Comparison of ENCODE assay signal across 8 mouse cellular contexts in genomic region chr6:47740216-47740615, GRCm38 (mm10).
DNase-seq lines count a peak whose midpoint lies in the region; ATAC-seq and TF ChIP-seq lines count a peak whose summit lies in the region.
"Not testable (repeated sequence)": the region's sequence is repeated elsewhere in the genome, so short reads cannot be mapped to it uniquely, and the experiment has no call there.

No protein-coding gene starts in this region.

- intact Hi-C loops in left cerebral cortex, adult 2 months (cut with DNase I): not testable (repeated sequence)

- peak; percentile 46 for DNase-seq in MEL (ENCODE audit: low read depth, low spot score)
- peak; percentile 48 to 60 for DNase-seq in cerebellum, postnatal 25 days
- DNase-seq in hindbrain, embryonic 14.5 days (ENCODE audit: low spot score); left cerebral cortex, adult 2 months (ENCODE audit: extremely low spot score in 1 of 2, low spot score in 2 of 2): not testable (repeated sequence)
- peak; percentile 20 for DNase-seq in thymus, postnatal 14 days

- ATAC-seq in forebrain, embryonic 16.5 days; hindbrain, embryonic 14.5 days (ENCODE audit: low FRiP score); lung, embryonic 16.5 days (ENCODE audit: low read depth); neural tube, embryonic 14.5 days (ENCODE audit: low read depth): not testable (repeated sequence)

- WGBS in forebrain, embryonic 16.5 days: 9% methylated on average over 14 of the region's 47 CpGs
- WGBS in hindbrain, embryonic 14.5 days: 12% methylated on average over 11 of the region's 47 CpGs
- WGBS in lung, embryonic 16.5 days: 4% methylated on average over 15 of the region's 47 CpGs
- 3% methylated on average over 16 of the region's 47 CpGs for WGBS in neural tube, embryonic 14.5 days

- not testable (repeated sequence) for TF ChIP-seq RAD21 in MEL (IDR thresholded peaks at IDR 0.05; ENCODE audit: low read depth, low read length)

- H3K9ac ChIP-seq in MEL (ENCODE audit: control insufficient read depth, low read depth, low read length, poor library complexity, severe bottlenecking): peak overlapping the region; percentile 48
- not testable (repeated sequence) for H3K9ac ChIP-seq in forebrain, embryonic 16.5 days (replicated peaks; ENCODE audit: low read depth, low read length); hindbrain, embryonic 14.5 days; lung, embryonic 16.5 days (ENCODE audit: low read length); neural tube, embryonic 14.5 days (replicated peaks; ENCODE audit: low read depth, low read length)

- not testable (repeated sequence) for H3K4me1 ChIP-seq in MEL (ENCODE audit: control insufficient read depth in 1 of 2, insufficient read depth in 2 of 2, low read length in 2 of 2); forebrain, embryonic 16.5 days (replicated peaks; ENCODE audit: control insufficient read depth, insufficient read depth, low read length); hindbrain, embryonic 14.5 days (replicated peaks; ENCODE audit: control insufficient read depth, insufficient read depth, low read length); lung, embryonic 16.5 days (replicated peaks; ENCODE audit: control insufficient read depth, insufficient read depth, low read length); neural tube, embryonic 14.5 days (ENCODE audit: control insufficient read depth, insufficient read depth, low read length)

- not testable (repeated sequence) for H3K9me3 ChIP-seq in MEL (replicated peaks; ENCODE audit: insufficient read depth, low read length); forebrain, embryonic 16.5 days (ENCODE audit: control insufficient read depth, low read length); hindbrain, embryonic 14.5 days (ENCODE audit: control insufficient read depth, low read length); lung, embryonic 16.5 days (ENCODE audit: control insufficient read depth, low read length); neural tube, embryonic 14.5 days (ENCODE audit: control insufficient read depth, low read length)

- TF ChIP-seq EP300 in MEL (IDR thresholded peaks at IDR 0.05; ENCODE audit: low read depth in 1 of 2, low read length in 2 of 2): not testable (repeated sequence)

- H3K4me2 ChIP-seq in forebrain, embryonic 16.5 days (ENCODE audit: low read length): peak overlapping the region; percentile 35; the same call in 1 of the 2 replicates
- H3K4me2 ChIP-seq in hindbrain, embryonic 14.5 days (replicated peaks): peak overlapping the region; percentile 38
- peak overlapping the region; percentile 53 for H3K4me2 ChIP-seq in lung, embryonic 16.5 days (ENCODE audit: low read depth, low read length)
- H3K4me2 ChIP-seq in neural tube, embryonic 14.5 days (ENCODE audit: low read depth, low read length): not testable (repeated sequence)

- TF ChIP-seq CTCF in MEL (IDR thresholded peaks at IDR 0.05 in 2 of 3, conservative IDR thresholded peaks at IDR 0.05 in 1 of 3; ENCODE audit: control insufficient read depth in 1 of 3, insufficient read depth in 1 of 3, low read depth in 2 of 3, low read length in 3 of 3, poor library complexity in 1 of 3, severe bottlenecking in 1 of 3); left cerebral cortex, adult 2 months (IDR thresholded peaks at IDR 0.05): not testable (repeated sequence)

- not testable (repeated sequence) for TF ChIP-seq POLR2A in MEL (IDR thresholded peaks at IDR 0.05; ENCODE audit: control insufficient read depth in 1 of 2, insufficient read depth in 1 of 2, low read depth in 1 of 2, low read length in 2 of 2, poor library complexity in 1 of 2)

- H3K36me3 ChIP-seq in MEL (ENCODE audit: control insufficient read depth in 1 of 2, insufficient read depth in 2 of 2, low read length in 2 of 2); forebrain, embryonic 16.5 days (ENCODE audit: control insufficient read depth, insufficient read depth); hindbrain, embryonic 14.5 days (replicated peaks; ENCODE audit: control insufficient read depth, insufficient read depth); lung, embryonic 16.5 days (ENCODE audit: control insufficient read depth, insufficient read depth, low read length); neural tube, embryonic 14.5 days (ENCODE audit: control insufficient read depth, insufficient read depth, low read length): not testable (repeated sequence)

- H3K27me3 ChIP-seq in MEL (ENCODE audit: control insufficient read depth in 1 of 2, insufficient read depth in 2 of 2, low read length in 2 of 2); forebrain, embryonic 16.5 days (replicated peaks; ENCODE audit: control insufficient read depth, insufficient read depth, low read length); hindbrain, embryonic 14.5 days (ENCODE audit: control insufficient read depth, insufficient read depth, low read length); lung, embryonic 16.5 days (ENCODE audit: control insufficient read depth, insufficient read depth, low read depth, low read length); neural tube, embryonic 14.5 days (ENCODE audit: control insufficient read depth, insufficient read depth, low read length): not testable (repeated sequence)

- not testable (repeated sequence) for H3K27ac ChIP-seq in MEL (ENCODE audit: control insufficient read depth, low read depth, low read length); forebrain, embryonic 16.5 days (ENCODE audit: low read length); hindbrain, embryonic 14.5 days; left cerebral cortex, adult 2 months; lung, embryonic 16.5 days (ENCODE audit: low read length); neural tube, embryonic 14.5 days (ENCODE audit: low read depth, low read length)

- peak overlapping the region; percentile 38 to 40; a peak in 3 of 4 replicates for H3K4me3 ChIP-seq in MEL (ENCODE audit: control insufficient read depth in 1 of 2, insufficient read depth in 1 of 2, low read depth in 2 of 2, low read length in 2 of 2)
- peak overlapping the region; percentile 43 for H3K4me3 ChIP-seq in forebrain, embryonic 16.5 days (replicated peaks; ENCODE audit: low read length)
- peak overlapping the region; percentile 30 for H3K4me3 ChIP-seq in hindbrain, embryonic 14.5 days (replicated peaks; ENCODE audit: low read length)
- H3K4me3 ChIP-seq in left cerebral cortex, adult 2 months: peak overlapping the region; percentile 33
- peak overlapping the region; percentile 44 for H3K4me3 ChIP-seq in lung, embryonic 16.5 days (ENCODE audit: low read length)
- peak overlapping the region; percentile 24; the same call in 1 of the 2 replicates for H3K4me3 ChIP-seq in neural tube, embryonic 14.5 days (ENCODE audit: low read depth, low read length)

- H3K79me2 ChIP-seq in MEL (ENCODE audit: control insufficient read depth, insufficient read depth, low read length, poor library complexity): not testable (repeated sequence)
